Mouse (Mus musculus) heart, adult 18-20 months (tissue): ENCODE measurements around the gene Slc15a1. TPM values are rescaled to one million over a fixed set of nuclear protein-coding genes. Genes with fewer than 3 reads are reported as not detected.
"Not testable (repeated sequence)": the region's sequence is repeated elsewhere in the genome, so short reads cannot be mapped to it uniquely, and the experiment has no call there.

Source experiments
- DNase-seq, 2 experiments: peaks; one replicate each; pipeline ENCODE4 v3.0.0; 2021 to 2022; ENCODE audit warnings: mixed read lengths in 1 of 2
- total RNA-seq, 2 experiments: library from RNA; stranded (reverse); gene quantifications; 2 replicates each; pipeline ENCODE4 v1.2.3; 2021

Slc15a1 gene
- total RNA-seq, 2 experiments from 2014 or later = not detected

- DNase-seq = peak; percentile 82 to 85
Observed at GRCm38 (mm10) chr14:121450504-121451423, 54.3 kb downstream of the Slc15a1 start.

- DNase-seq = no peak
Observed at GRCm38 (mm10) chr14:121446951-121447350, 58.1 kb downstream of the Slc15a1 start.

GRCm38 (mm10) chr14:121445194-121445593, 59.9 kb downstream of the Slc15a1 start:
- peak; percentile 64 to 86 for DNase-seq

DNA sequence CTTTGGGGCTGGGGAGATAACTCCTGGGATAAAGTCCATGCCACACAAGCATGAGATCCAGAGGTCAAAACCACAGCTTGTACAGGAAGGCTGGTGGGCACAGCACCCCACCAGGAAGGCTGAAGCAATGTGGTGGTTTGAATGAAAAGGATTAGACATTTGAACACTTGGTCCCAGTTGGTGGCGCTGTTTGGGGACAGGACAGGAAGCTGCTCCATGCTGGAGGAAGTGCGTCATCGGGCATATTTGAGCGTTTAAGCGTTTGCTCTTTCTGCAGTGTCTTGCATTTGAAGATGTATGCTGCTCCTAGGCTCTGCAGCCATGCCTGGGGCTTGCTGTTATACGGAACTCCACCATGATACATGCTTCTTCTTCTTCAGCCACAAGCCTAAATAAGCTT, 64.2 kb downstream of the Slc15a1 start:
- DNase-seq = no peak

DNA sequence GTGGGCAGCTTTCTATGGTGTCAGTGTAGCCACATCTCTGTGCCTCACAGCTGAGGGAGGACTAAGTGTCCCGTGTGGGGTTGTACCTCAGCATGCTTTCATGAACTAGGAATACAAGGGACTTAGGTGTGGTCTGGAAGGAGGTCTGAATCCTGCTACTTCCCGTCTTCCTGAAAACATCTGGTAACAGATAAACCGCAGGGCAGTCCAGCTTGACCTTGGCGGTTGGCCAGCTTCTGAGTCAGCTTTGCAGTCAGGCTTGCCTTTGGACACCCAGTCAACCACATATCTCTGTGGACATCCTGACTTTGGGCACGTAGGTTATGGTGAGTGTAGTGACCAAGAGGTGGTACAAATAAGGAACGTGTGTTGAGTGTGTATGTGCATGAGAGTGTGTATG, 68.0 kb downstream of the Slc15a1 start:
- peak; percentile 84 for DNase-seq

- no peak for DNase-seq
Observed at GRCm38 (mm10) chr14:121436455-121436854, 68.6 kb downstream of the Slc15a1 start.

- DNase-seq = peak; percentile 71 to 83
Observed at GRCm38 (mm10) chr14:121435794-121436193, 69.3 kb downstream of the Slc15a1 start.

GRCm38 (mm10) chr14:121431261-121431660, 73.8 kb downstream of the Slc15a1 start:
- DNase-seq = no peak

DNA sequence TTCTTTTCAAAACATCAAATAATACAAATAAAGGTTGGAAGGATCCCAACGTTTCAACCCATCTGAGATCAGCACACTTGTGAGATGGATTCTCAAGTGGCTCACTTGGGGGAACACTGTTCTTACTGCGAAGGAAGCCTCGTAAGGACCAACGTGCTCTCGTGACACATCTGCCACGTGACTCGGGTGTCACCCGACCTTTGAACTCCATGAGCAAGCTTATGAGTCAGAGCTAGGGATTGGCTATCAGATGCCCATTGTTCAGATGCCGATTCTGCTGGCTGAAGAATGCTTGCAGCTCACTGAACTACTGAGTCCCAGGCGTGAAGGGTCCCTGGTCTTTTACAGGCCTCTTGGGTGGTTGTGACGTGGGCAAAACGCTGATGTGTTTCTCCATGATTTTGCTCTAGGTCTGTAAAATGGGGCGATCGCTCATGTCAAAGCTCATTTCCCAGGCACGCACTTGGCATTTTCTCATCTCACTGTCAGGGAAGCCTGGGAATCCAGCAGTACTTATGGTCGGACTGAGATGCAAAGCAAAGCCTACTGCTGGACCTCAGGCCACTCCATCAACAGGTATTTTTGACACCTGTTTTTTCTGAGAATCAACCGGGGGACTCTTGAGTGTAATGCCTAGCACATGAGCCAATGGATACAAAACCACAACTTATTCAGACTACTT, 75.1 kb downstream of the Slc15a1 start:
- no peak for DNase-seq

- no peak for DNase-seq
Observed at GRCm38 (mm10) chr14:121428148-121428547, 76.9 kb downstream of the Slc15a1 start.

DNA sequence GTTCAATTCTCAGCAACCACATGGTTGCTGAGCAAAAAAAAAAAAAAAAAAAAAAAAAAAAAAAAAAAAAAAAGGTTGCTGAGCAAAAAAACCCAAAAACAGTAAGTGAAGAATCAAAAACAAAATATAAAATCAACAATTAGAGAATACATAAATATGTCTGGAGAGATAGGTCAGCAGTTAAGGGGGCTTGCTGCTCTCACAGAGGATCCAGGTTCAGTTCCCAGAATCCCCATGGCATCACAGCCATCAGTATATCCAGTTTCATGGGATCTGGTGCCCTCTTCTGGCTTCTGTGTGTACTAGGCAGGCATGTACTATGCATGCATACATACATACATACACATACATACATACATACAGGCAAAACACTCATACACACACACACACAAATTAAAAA, 78.3 kb downstream of the Slc15a1 start:
- DNase-seq = peak in 1 of 2 experiments; percentile 24

DNA sequence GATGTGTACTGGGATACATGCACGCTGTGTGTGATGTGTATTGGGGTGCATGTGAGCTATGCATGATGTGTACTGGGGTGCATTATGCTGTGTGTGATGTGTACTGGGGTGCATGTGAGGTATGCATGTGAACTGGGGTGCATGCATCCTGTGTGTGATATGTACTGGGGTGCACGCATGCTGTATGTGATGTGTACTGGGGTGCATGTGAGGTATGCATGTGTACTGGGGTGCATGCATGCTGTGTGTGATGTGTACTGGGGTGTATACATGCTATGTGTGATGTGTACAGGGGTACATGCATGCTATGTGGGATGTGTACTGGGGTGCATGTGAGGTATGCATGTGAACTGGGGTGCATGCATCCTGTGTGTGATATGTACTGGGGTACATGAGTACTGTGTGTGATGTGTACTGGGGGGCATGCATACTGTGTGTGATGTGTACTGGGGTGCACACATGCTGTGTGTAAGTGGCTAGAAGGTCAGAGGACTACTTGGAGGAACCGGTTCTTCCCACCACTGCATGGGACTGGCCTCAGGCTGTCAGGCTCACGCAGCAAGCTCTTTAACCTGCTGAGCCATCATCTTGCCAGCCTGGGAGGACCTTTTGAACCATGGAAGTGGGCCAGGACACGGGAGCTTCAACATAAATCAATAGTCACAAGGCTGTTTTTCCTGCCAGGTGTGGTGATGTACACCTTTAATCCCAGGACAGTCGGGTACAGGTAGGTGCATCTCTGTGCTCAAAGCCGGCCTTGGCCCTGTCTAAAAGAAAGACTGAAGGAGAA, 79.9 kb downstream of the Slc15a1 start:
- no peak for DNase-seq

DNA sequence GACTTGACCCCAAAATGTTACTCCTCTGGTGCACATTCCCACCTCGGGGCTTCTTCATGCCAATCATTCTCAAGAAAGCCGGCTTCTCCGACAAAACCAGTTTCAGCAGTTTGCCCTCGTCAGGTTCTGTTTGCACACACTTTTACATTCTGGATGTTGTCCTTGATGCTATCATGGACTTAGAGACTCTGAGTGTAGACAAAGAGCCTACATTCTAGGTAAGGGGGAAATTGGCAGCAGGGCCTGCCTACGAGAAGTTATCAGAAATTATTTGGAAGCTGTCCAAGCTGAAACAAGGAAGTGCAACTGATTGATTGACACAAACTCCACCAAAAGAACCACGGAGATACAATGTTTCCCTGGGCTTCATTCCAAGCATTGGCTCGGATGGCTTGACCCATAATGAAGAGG, 81.7 kb downstream of the Slc15a1 start:
- peak; percentile 76 to 77 for DNase-seq

DNA sequence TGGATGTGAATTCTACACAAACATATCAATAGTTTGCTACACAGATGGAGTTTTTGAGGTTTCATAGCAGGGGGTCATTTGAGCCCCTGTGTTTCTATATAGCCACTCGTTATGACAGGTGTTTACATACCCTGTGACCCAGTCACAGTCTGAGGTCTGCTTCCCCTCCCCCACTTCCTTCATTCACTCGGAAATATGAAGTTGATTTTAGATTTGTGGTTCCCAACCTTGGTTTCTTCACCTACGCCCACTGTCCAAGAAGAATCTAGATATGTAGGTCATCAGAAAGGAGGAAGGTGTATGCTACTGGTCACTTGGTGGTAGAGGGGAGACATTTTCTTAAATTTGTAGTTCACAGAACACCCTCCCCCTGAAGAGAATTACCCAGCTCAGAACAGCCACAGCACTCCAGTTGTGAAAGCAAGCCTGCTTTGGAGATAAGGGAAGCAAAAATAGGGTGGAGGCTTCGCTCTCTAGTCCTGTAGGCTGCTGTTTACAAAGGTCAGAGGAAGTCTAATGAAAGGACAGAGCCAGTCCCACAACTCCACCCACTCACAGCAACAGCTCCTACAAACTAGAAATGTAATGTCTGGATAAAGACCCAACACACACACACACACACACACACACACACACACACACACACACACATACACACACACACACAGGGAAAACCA, 82.2 kb downstream of the Slc15a1 start:
- DNase-seq = peak in 1 of 2 experiments; percentile 89

DNA sequence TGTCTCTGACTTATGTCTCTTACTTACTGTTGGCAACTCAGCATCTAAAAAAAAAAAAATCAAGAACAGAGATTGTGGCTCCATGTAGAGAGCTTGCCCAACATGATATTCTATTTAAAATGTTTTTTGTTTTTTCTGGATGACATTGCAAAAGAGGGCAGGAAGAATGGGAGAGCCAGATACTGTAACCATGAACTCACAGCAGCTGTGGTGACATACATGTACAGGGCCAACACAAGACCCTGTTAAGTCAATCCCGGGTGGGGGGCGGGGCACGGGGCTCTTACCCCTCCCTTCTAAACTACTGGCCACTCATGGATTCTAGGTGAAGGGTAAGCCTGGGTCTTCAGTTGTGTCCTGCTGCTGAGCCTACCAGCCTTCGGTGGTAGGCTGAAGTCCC, 83.1 kb downstream of the Slc15a1 start:
- DNase-seq = no peak

DNA sequence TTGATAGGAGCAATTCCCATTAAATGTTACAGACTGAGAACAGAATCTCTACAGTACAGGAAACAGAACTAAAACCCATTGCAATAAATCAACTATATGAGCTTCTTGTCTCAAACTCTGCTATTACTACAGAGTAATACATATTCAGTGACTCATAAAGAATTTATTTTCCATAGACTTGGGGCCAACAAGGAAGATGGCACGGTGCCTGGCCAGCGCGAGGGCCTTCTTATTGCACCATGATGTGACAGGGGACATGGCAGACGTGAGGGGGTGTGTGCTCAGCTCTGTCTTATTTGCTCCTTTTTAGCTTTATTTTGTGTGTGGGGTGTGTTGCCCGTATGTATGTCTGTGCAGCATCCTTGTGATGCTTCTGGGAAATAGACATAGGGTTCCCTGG, 87.5 kb downstream of the Slc15a1 start:
- no peak for DNase-seq

GRCm38 (mm10) chr14:121416626-121417319, 88.3 kb downstream of the Slc15a1 start:
- no peak for DNase-seq

GRCm38 (mm10) chr14:121414635-121415241, 90.3 kb downstream of the Slc15a1 start:
- DNase-seq = no peak

- DNase-seq = not testable (repeated sequence)
Observed at GRCm38 (mm10) chr14:121413726-121414125, 91.3 kb downstream of the Slc15a1 start.
